Mouse (Mus musculus): ENCODE measurements around the gene Vmn2r38. TPM values are rescaled to one million over a fixed set of nuclear protein-coding genes. Genes with fewer than 3 reads are reported as not detected.
"Not testable (repeated sequence)": the region's sequence is repeated elsewhere in the genome, so short reads cannot be mapped to it uniquely, and the experiment has no call there.

Vmn2r38 gene
- polyA plus RNA-seq (2016; fragmentation: Nextera tagmentation; extraction: Ambion mirVana) = not detected in 2 replicates

DNA sequence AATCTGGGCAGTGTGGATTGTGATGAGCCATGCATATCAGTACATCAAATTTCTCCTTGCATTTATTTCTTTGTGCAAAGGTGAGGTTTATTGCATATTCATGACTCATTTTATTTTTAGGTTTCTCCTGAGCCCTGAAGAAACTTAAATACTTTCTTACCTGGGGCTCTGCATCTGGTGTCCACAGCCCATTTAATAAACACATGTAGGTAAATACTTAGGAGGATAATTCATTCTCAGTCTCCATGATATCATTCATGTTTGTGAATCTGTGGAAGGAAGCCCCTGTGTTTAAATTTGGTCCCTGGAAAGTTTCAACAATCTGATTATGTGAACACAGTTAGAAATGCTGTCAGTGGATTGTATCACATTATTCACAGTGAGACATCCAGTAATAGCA, at the start of gene Vmn2r38:
TSS of gene Vmn2r38 (minus strand) at position 101 of the 400 bp plus-strand sequence.
- not testable (repeated sequence) for ATAC-seq (ENCODE audit: insufficient number of reproducible peaks, insufficient read depth, low FRiP score, low TSS enrichment, low read depth)

DNA sequence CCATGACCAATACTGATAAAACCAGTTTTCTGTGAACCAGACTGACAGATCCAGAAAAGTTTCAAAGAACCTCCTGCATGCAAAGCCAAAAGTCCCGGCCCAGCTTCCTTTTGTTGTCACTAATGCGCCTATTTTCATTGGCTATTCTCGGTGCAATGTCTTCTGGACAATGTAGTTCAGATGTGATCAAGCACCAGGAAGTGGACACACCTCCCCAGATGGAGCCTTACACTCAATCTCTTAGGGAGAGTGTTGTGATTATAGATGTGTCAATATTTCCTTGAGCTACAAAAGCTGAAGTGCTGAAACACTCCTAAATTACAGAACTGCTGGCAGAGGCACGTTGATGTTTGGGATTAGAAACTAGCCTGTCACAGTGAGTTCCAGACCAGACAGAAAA, 32.3 kb downstream of the Vmn2r38 start:
- not testable (repeated sequence) for H3K4me1 ChIP-seq (replicated peaks); H3K4me2 ChIP-seq; H3K9me3 ChIP-seq; H3K27me3 ChIP-seq; ATAC-seq (ENCODE audit: insufficient number of reproducible peaks, insufficient read depth, low FRiP score, low TSS enrichment, low read depth); H3K27ac ChIP-seq; H3K4me3 ChIP-seq (replicated peaks); H3K9ac ChIP-seq (replicated peaks); H3K36me3 ChIP-seq
- 88% methylated on average over 4 of the region's 4 CpGs for WGBS

More for the DNA sequence above, at the start of gene Vmn2r38:
- not testable (repeated sequence) for H3K4me2 ChIP-seq; H3K9ac ChIP-seq (replicated peaks); H3K27ac ChIP-seq; H3K27me3 ChIP-seq; H3K4me1 ChIP-seq (replicated peaks); H3K4me3 ChIP-seq (replicated peaks); H3K36me3 ChIP-seq; H3K9me3 ChIP-seq

DNA sequence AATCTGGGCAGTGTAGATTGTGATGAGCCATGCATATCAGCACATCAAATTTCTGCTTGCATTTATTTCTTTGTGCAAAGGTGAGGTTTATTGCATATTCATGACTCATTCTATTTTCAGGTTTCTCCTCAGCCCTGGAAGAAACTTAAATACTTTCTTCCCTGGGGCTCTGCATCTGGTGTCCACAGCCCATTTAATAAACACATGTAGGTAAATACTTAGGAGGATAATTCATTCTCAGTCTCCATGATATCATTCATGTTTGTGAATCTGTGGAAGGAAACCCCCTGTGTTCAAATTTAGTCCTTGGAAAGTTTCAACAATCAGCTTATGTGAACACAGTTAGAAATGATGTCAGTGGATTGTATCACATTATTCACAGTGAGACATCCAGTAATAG, 67.0 kb downstream of the Vmn2r38 start, which contains the start of gene Vmn2r39:
TSS of gene Vmn2r39 (minus strand) at position 101 of the 400 bp plus-strand sequence.
- not testable (repeated sequence) for H3K9ac ChIP-seq (replicated peaks); ATAC-seq (ENCODE audit: insufficient number of reproducible peaks, insufficient read depth, low FRiP score, low TSS enrichment, low read depth); H3K4me2 ChIP-seq; H3K9me3 ChIP-seq; H3K4me3 ChIP-seq (replicated peaks); H3K4me1 ChIP-seq (replicated peaks); H3K27ac ChIP-seq; H3K36me3 ChIP-seq; H3K27me3 ChIP-seq

Other genes starting within 250 kb of the Vmn2r38 start
- gene Vmn2r40, start 166.4 kb downstream of the Vmn2r38 start, polyA plus RNA-seq (2016; fragmentation: Nextera tagmentation; extraction: Ambion mirVana) = not detected in 2 replicates
- gene Vmn2r39, start 67.1 kb downstream of the Vmn2r38 start, polyA plus RNA-seq (2016; fragmentation: Nextera tagmentation; extraction: Ambion mirVana) = not detected in 2 replicates
- not detected in 2 replicates for gene Vmn2r37, start 125.8 kb upstream of the Vmn2r38 start, polyA plus RNA-seq (2016; fragmentation: Nextera tagmentation; extraction: Ambion mirVana)